Mouse (Mus musculus): Measurements from ENCODE around the gene Cpb2. TPM values are rescaled to one million over a fixed set of nuclear protein-coding genes. Genes with fewer than 3 reads are reported as not detected.

Cpb2 gene
- not detected for polyA plus RNA-seq (2017; shearing (Covaris generic))

GRCm38 (mm10) chr14:75242087-75242486 is at the start of gene Cpb2:
TSS of gene Cpb2 (plus strand) at chr14:75242287.

DNA sequence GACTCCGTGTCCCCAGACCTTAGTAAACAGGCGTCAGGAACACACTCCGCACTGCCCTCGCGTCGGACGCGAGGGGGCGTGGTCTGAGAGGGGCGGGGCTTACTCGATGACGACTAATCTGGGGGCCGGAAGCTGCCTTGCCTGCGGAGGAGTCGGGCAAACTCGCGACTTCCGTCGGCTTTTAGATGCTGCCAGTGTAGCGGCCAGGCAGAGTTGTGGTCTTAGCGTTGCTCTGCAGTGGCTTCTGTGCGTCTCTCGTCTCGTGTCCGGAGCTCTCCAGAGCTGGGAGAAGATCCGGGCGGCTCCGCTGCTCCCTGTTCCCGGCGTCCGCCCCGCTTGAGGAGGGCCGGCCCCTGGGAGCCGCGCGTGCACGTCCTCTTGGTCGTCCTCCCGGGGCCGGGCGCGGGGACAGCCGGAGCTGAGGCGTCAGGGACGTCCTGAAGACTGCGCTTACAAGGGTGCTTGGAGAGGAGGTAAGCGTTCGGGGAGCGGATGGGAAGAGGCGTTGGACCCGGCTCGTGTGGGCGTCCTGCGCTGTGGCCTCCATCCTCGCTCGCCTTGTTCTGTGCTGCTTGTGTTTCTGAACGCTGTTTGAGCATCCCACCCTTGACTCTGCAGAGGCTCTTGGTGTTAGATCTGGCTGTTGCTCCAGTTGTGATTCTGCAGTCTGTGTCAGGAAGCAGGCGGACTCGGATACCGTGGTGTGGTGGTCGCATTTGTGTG is 42.3 kb downstream of the Cpb2 start, which contains the start of gene Zc3h13:
Gene Zc3h13 (plus strand): TSS at position 181 of the 723 bp plus-strand sequence.

Other genes with a start within 250 kb of the Cpb2 start
- gene Rubcnl, start 226.3 kb upstream of the Cpb2 start, polyA plus RNA-seq (2017; shearing (Covaris generic)), result 1.5 TPM
- not detected for gene Lrrc63, start 111.4 kb upstream of the Cpb2 start, polyA plus RNA-seq (2017; shearing (Covaris generic))
- 1,547 TPM for gene Lcp1, start 111.2 kb upstream of the Cpb2 start, polyA plus RNA-seq (2017; shearing (Covaris generic))
- 51.6 TPM for gene Zc3h13, start 42.1 kb downstream of the Cpb2 start, polyA plus RNA-seq (2017; shearing (Covaris generic))
- 1.2 TPM for gene Siah3, start 213.7 kb downstream of the Cpb2 start, polyA plus RNA-seq (2017; shearing (Covaris generic))

Data from inflammation-experienced regulatory T-cells, adult 16 weeks (primary cell).